Comparison of ENCODE assay signal across 32 mouse cellular contexts in the genomic region with DNA sequence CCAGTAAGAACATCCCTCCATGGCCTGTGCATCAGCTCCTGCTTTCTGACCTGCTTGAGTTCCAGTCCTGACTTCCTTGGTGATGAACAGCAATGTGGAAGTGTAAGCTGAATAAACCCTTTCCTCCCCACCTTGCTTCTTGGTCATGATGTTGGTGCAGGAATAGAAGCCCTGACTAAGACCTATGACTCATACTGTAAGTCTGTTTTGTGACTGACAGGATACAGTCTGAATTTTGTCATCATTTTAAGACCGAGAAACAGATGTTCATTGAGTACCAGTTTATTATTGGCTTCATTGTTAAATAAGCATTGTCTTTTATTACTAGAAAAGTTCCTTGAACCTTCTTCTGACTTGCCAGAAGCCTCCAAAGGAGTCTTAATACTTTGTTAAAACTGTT. TPM values are rescaled to one million over a fixed set of nuclear protein-coding genes. Genes with fewer than 3 reads are reported as not detected.
"Had no signal": no experiment of that assay in that cellular context is flagged by ENCODE, and none has a peak within 500 bp of the region (broad histone marks: within the 10 kb centered on the region; RNA-seq: fewer than 3 reads in every experiment).

No protein-coding gene starts in this region.

RNA-seq across cellular contexts. Expression of gene Rpl36-ps4, which starts 58.9 kb away (rescaled TPM):
- total RNA-seq: common myeloid progenitor, adult 5-6 weeks; forebrain, postnatal 0 days; gastrocnemius, adult 18-20 months; gastrocnemius, adult 2 months; gastrocnemius, adult 8-10 months; gastrocnemius, postnatal 10 days; gastrocnemius, postnatal 14 days; gastrocnemius, postnatal 25 days; gastrocnemius, postnatal 36 days; gastrocnemius, postnatal 4 days; granulocyte monocyte progenitor cell, adult 5-6 weeks; heart, adult 18-20 months; heart, adult 2 months; heart, adult 8-10 months had no signal
- polyA plus RNA-seq: cortical plate, adult 2 months; embryonic facial prominence, embryonic 10.5 days; embryonic facial prominence, embryonic 11.5 days; embryonic facial prominence, embryonic 12.5 days; embryonic facial prominence, embryonic 13.5 days; embryonic facial prominence, embryonic 14.5 days; embryonic facial prominence, embryonic 15.5 days; erythroblast, embryonic 14.5 days; forebrain, embryonic 10.5 days; forebrain, embryonic 11.5 days; forebrain, embryonic 12.5 days; forebrain, embryonic 13.5 days; forebrain, embryonic 14.5 days; forebrain, embryonic 15.5 days; forebrain, embryonic 16.5 days; forebrain, postnatal 0 days; frontal cortex, adult 2 months; gonadal fat pad, adult 2 months; heart, adult 2 months; heart, embryonic 10.5 days had no signal
